Mouse (Mus musculus) bone marrow, adult 2 months (tissue): Measurements from ENCODE around the gene Ttll5.

Experiments used
- CTCF ChIP-seq: fragments of 200-500 bp; IDR thresholded peaks from 2 replicates; pipeline ENCODE4 v1.5.1; 2011; ENCODE audit warnings: low read length, control low read depth; ENCODE audit not compliant: control insufficient read depth, insufficient read depth
- POLR2A ChIP-seq: fragments of 200-500 bp; IDR thresholded peaks from 2 replicates; pipeline ENCODE4 v1.6.1; 2011; ENCODE audit warnings: low read depth, mild to moderate bottlenecking, control low read depth, low read length, borderline replicate concordance; ENCODE audit not compliant: control insufficient read depth

DNA sequence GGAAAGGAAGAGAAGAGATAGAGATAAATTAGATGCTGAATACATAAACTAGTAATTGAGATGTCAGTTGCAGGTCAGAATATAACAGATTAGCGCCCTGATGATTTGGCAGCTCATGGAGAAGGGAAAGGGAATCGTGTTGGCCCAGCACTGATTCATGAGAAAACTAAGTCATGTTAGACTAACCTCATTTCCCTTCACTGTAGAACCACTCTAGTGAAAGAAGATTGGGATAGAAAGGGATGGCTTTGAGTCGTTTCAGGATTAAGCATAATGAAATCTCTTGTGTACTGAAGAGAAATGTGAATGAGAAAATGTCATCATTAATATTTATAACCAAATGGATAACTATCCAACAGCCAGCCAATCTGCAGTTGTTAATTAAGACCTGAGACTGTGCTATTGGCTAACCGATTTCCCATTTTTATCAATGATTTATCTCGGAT lies 163.0 kb downstream of the Ttll5 start:
- TF ChIP-seq CTCF: no peak
- no peak for TF ChIP-seq POLR2A
